Mouse (Mus musculus) heart, postnatal 0 days (tissue): ENCODE data around the gene Rab14. TPM values are rescaled to one million over a fixed set of nuclear protein-coding genes. Genes with fewer than 3 reads are reported as not detected.

ENCODE experiments used
- ATAC-seq: fragments of 200-750 bp; cut with Nextera tagmentation; 2 replicates; pipeline ENCODE4 v1.8.0; 2017; ENCODE audit warnings: low read depth, moderate number of reproducible peaks, moderate library complexity; ENCODE audit not compliant: insufficient read depth
- DNase-seq: peaks from one replicate; pipeline ENCODE4 v3.0.0-alpha.2; 2016; ENCODE audit warnings: low spot score
- H3K27ac ChIP-seq: fragments of 300-500 bp; sonication (generic); 2 replicates; pipeline ENCODE4 v1.5.1; 2014; ENCODE audit warnings: low read depth, mild to moderate bottlenecking
- H3K27me3 ChIP-seq: fragments of 300-500 bp; sonication (generic); 2 replicates; pipeline ENCODE4 v1.6.1; 2014; ENCODE audit warnings: low read length, mixed read lengths; ENCODE audit not compliant: control insufficient read depth, insufficient read depth
- H3K36me3 ChIP-seq: fragments of 300-500 bp; sonication (generic); replicated peaks from 2 replicates; pipeline ENCODE4 v1.6.1; 2014; ENCODE audit warnings: low read length, mixed read lengths; ENCODE audit not compliant: control insufficient read depth, insufficient read depth
- H3K4me1 ChIP-seq: fragments of 300-500 bp; sonication (generic); 2 replicates; pipeline ENCODE4 v1.6.1; 2014; ENCODE audit warnings: antibody characterized with exemption; ENCODE audit not compliant: control insufficient read depth, insufficient read depth
- H3K4me2 ChIP-seq: fragments of 300-500 bp; sonication (generic); 2 replicates; pipeline ENCODE4 v1.6.1; 2014; ENCODE audit warnings: low read depth, mild to moderate bottlenecking, low read length, moderate library complexity
- H3K4me3 ChIP-seq: fragments of 300-500 bp; sonication (generic); 2 replicates; pipeline ENCODE4 v1.5.1; 2014; ENCODE audit warnings: low read depth, low read length
- H3K9ac ChIP-seq: fragments of 300-500 bp; sonication (generic); replicated peaks from 2 replicates; pipeline ENCODE4 v1.6.1; 2014; ENCODE audit warnings: low read depth, low read length, mixed read lengths
- H3K9me3 ChIP-seq: fragments of 300-500 bp; sonication (generic); replicated peaks from 2 replicates; pipeline ENCODE4 v1.6.1; 2016; ENCODE audit warnings: low read length; ENCODE audit not compliant: control insufficient read depth
- CTCF ChIP-seq: IDR thresholded peaks from 2 replicates; pipeline ENCODE4 v1.5.1; 2016; ENCODE audit warnings: antibody characterized with exemption, control low read depth, low read depth
- EP300 ChIP-seq: IDR thresholded peaks from 2 replicates; pipeline ENCODE4 v1.6.1; 2016; ENCODE audit warnings: antibody characterized with exemption, low read depth
- WGBS: fragments of 180-500 bp; shearing (Covaris S2); extraction: QIAGEN DNeasy Blood & Tissue Kit; methylation state at CpG from one replicate; pipeline ENCODE4 v1.1.7; 2014; 5-methylcytosine and 5-hydroxymethylcytosine counted together
- polyA plus RNA-seq: library from polyadenylated mRNA; unstranded; fragments of >200 nt; fragmentation: Nextera tagmentation; extraction: Ambion mirVana; gene quantifications from 2 replicates; pipeline ENCODE4 v1.2.1, GENCODE M21; 2015
- total RNA-seq: library from RNA; depleted of rRNA; stranded (reverse); fragments of >200 nt; gene quantifications from 2 replicates; pipeline ENCODE4 v1.2.3, GENCODE M21; 2014; ENCODE audit warnings: low replicate concordance; rRNA removed

Rab14 gene
- total and polyA plus RNA-seq, 2 experiments from 2014 or later, result 130 to 349 TPM

DNA sequence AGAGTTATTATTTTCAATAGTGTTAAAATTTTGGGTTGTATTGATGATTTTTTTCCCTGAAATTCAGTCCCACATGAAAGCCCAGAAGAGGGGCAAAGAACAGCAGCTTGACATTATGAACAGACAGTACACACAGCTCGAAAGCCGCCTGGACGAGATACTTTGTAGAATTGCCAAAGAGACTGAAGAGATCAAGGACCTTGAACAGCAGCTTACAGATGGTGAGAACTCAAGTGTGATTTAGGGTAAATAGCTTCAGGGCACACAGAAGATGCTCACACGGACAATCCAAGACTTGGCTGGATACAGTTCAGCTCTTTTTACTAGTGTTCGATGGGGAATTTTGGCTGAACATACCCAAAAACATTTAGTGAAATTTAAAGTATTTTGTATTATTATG, 67.0 kb downstream of the Rab14 start:
- no peak for ATAC-seq
- H3K4me3 ChIP-seq, result no peak overlapping the region
- no peaks in the 10 kb centered on the region for H3K9me3 ChIP-seq
- 80% methylated on average over 5 of the region's 5 CpGs for WGBS
- H3K4me1 ChIP-seq, result peaks cover 7% of the 10 kb centered on the region; the same call in 1 of the 2 replicates
- no peak overlapping the region for H3K9ac ChIP-seq
- H3K27me3 ChIP-seq, result no peaks in the 10 kb centered on the region
- H3K4me2 ChIP-seq, result no peak overlapping the region
- TF ChIP-seq CTCF (no peak), EP300 (no peak)
- DNase-seq, result no peak
- H3K36me3 ChIP-seq, result peaks cover 38% of the 10 kb centered on the region
- no peak overlapping the region for H3K27ac ChIP-seq

DNA sequence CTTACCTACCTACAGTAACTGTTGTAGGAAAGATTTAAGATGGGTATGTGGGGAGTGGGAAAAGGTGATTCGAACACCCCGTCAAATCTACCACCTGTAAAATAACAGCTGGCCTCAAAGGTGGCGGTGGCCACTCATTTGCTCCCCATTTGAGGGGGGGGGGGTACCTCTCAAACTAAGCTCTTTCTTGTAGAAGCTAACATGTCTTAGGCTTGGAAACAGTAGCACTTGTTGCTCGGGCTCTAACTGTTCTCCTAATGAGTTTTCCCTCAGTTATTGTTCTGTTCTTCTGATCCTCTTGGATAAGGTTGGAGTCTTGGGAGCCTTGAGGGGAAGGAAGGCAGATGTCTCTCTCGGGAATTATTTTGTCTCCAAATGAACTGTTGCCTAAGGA, 68.3 kb downstream of the Rab14 start:
- Histone ChIP-seq H3K27ac (peak overlapping the region; percentile 90), H3K4me1 (peaks cover 7% of the 10 kb centered on the region; the same call in 1 of the 2 replicates), H3K36me3 (peaks cover 32% of the 10 kb centered on the region), H3K27me3 (no peaks in the 10 kb centered on the region), H3K9ac (peak overlapping the region; percentile 55), H3K9me3 (no peaks in the 10 kb centered on the region), H3K4me2 (peak overlapping the region; percentile 84), H3K4me3 (peak overlapping the region; percentile 61)
- 4% methylated on average over 5 of the region's 5 CpGs for WGBS
- DNase-seq (no peak), ATAC-seq (no peak)
- TF ChIP-seq EP300 (no peak), CTCF (no peak)

DNA sequence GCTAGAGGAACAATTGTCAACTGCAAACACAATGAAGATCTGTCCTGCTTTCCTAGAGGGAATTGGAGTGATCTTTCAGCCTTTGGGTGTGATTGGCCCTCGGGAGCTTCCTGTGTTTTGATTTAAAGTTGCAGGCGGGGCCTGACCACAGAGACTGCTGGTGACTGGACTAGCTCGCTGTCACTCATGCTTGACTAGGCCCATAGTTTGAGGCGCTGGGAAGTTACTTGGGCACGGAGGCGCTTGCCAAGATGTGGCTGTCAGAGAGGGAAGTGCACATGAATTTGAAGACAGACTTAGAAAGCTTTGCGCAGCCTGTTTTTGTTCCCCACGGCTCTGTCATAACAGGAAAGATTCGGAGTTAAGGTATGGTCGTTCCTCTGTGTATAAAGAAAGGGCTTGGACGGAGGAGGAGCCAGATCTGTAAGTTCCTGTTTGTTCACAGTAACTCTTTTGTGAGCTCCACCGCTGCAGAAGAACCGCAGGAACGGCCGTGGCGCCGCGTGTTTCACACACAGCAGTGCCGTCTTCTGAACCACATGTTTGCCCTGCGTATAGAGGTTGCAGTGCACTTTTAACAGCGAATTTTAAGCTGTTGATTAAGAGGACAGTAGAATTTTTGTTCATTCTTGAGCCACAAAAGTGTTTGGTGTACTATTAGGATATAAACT, 68.8 kb downstream of the Rab14 start:
- peak; percentile 95 for DNase-seq
- Histone ChIP-seq H3K4me1 (peaks cover 7% of the 10 kb centered on the region; the same call in 1 of the 2 replicates), H3K36me3 (peaks cover 31% of the 10 kb centered on the region), H3K9ac (peak overlapping the region; percentile 55), H3K9me3 (no peaks in the 10 kb centered on the region), H3K4me2 (peak overlapping the region; percentile 84), H3K4me3 (peak overlapping the region; percentile 61), H3K27ac (peak overlapping the region; percentile 90), H3K27me3 (no peaks in the 10 kb centered on the region)
- under 1% methylated on average over 21 of the region's 21 CpGs for WGBS
- peak; percentile 99 for ATAC-seq
- TF ChIP-seq EP300 (no peak), CTCF (no peak)

DNA sequence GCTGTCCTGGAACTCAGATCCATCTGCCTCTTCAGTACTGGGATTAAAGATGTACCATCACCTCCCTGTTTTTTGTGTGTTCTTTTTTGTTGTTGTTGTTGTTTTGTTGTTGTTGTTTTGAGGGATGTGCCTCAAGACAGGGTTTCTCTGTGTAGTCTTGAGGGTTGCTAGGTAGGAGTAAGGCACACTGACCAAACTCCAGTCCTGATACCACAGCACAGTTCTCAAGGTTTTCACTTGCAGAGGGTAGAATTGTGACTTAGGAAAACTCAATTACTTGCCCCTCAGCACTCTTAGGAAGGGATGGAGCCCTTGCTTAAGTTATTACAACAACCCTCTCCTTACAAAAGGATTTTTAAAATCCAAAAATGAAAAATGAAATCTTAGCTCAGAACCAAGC, 69.4 kb downstream of the Rab14 start:
- Histone ChIP-seq H3K4me1 (peaks cover 7% of the 10 kb centered on the region; the same call in 1 of the 2 replicates), H3K4me2 (peak overlapping the region; percentile 84), H3K36me3 (peaks cover 27% of the 10 kb centered on the region), H3K27me3 (no peaks in the 10 kb centered on the region), H3K4me3 (peak overlapping the region; percentile 61), H3K9me3 (no peaks in the 10 kb centered on the region), H3K9ac (peak overlapping the region; percentile 55; the same call in 1 of the 2 replicates), H3K27ac (peak overlapping the region; percentile 90)
- no peak for DNase-seq
- no peak for ATAC-seq
- TF ChIP-seq CTCF (no peak), EP300 (no peak)

Other genes starting within 250 kb of the Rab14 start
- gene Traf1, start 239.3 kb downstream of the Rab14 start, total RNA-seq, result 0.23 and 0.73 TPM in 2 replicates
- 1.1 TPM in 2 replicates for gene Traf1, start 239.3 kb downstream of the Rab14 start, polyA plus RNA-seq
- gene Hc, start 139.7 kb downstream of the Rab14 start, total RNA-seq, result 0.04 TPM in 1 of 2 replicates, not detected in the other
- 0.12 TPM in 1 of 2 replicates, not detected in the other for gene Hc, start 139.7 kb downstream of the Rab14 start, polyA plus RNA-seq
- gene AI182371, start 99.6 kb downstream of the Rab14 start, total RNA-seq, result 0.46 TPM in 1 of 2 replicates, not detected in the other
- 0.10 and 0.20 TPM in 2 replicates for gene AI182371, start 99.6 kb downstream of the Rab14 start, polyA plus RNA-seq
- gene Cntrl, start 91.6 kb downstream of the Rab14 start, total RNA-seq, result 5.8 and 17.7 TPM in 2 replicates
- gene Cntrl, start 91.6 kb downstream of the Rab14 start, polyA plus RNA-seq, result 8.6 and 9.1 TPM in 2 replicates
- gene Gsn, start 55.3 kb upstream of the Rab14 start, total RNA-seq, result 454 and 460 TPM in 2 replicates
- 255 and 259 TPM in 2 replicates for gene Gsn, start 55.3 kb upstream of the Rab14 start, polyA plus RNA-seq
- 60.1 and 79.0 TPM in 2 replicates for gene Stom, start 135.9 kb upstream of the Rab14 start, total RNA-seq
- 48.4 and 51.3 TPM in 2 replicates for gene Stom, start 135.9 kb upstream of the Rab14 start, polyA plus RNA-seq
- gene 4930568D16Rik, start 166.6 kb upstream of the Rab14 start, total RNA-seq, result not detected in 2 replicates
- not detected in 2 replicates for gene 4930568D16Rik, start 166.6 kb upstream of the Rab14 start, polyA plus RNA-seq
- gene 4930402F06Rik, start 196.1 kb upstream of the Rab14 start, total RNA-seq, result not detected in 2 replicates
- not detected in 2 replicates for gene 4930402F06Rik, start 196.1 kb upstream of the Rab14 start, polyA plus RNA-seq